Mouse (Mus musculus) liver (tissue): ENCODE measurements at regions not wholly inside any gene's neighbourhood (a gene's known extent, or its start where the extent isn't known, plus 50 kb on each side); places are given as distances from the start of the nearest gene placed in this dataset.

Experiments used
- DNase-seq: peaks from one replicate; pipeline ENCODE4 v3.0.0-alpha.2; 2020; ENCODE audit warnings: mixed read lengths

- DNase-seq = no peak
These were observed 191.4 kb upstream of the Sox2 start for GRCm38 (mm10) chr3:34458766-34459165.

- no peak for DNase-seq
These were observed 192.4 kb upstream of the Sox2 start for GRCm38 (mm10) chr3:34457821-34458220.

GRCm38 (mm10) chr3:34456488-34457433 is 193.4 kb upstream of the Sox2 start:
- peak; percentile 14 for DNase-seq

GRCm38 (mm10) chr3:34454026-34454624 is 196.1 kb upstream of the Sox2 start:
- DNase-seq = no peak

- no peak for DNase-seq
These were observed 204.9 kb upstream of the Sox2 start for GRCm38 (mm10) chr3:34445354-34445753.

- no peak for DNase-seq
These were observed 205.4 kb upstream of the Sox2 start for GRCm38 (mm10) chr3:34444802-34445201.

GRCm38 (mm10) chr3:34443731-34444628 is 206.2 kb upstream of the Sox2 start:
- no peak for DNase-seq

GRCm38 (mm10) chr3:34443307-34443706 is 206.9 kb upstream of the Sox2 start:
- DNase-seq = no peak

- no peak for DNase-seq
These were observed 208.4 kb upstream of the Sox2 start for GRCm38 (mm10) chr3:34441792-34442191.

GRCm38 (mm10) chr3:34441266-34441665 is 208.9 kb upstream of the Sox2 start:
- no peak for DNase-seq

GRCm38 (mm10) chr3:34434901-34435300 is 215.3 kb upstream of the Sox2 start:
- DNase-seq = no peak

- no peak for DNase-seq
These were observed 222.2 kb upstream of the Sox2 start for GRCm38 (mm10) chr3:34427967-34428366.

- no peak for DNase-seq
These were observed 222.7 kb upstream of the Sox2 start for GRCm38 (mm10) chr3:34427495-34427894.

GRCm38 (mm10) chr3:34426955-34427354 is 223.2 kb upstream of the Sox2 start:
- no peak for DNase-seq

GRCm38 (mm10) chr3:34411915-34412306 is 238.3 kb upstream of the Sox2 start:
- no peak for DNase-seq

- DNase-seq = no peak
These were observed 238.9 kb upstream of the Sox2 start for GRCm38 (mm10) chr3:34411142-34411914.

- DNase-seq = no peak
These were observed 246.6 kb upstream of the Sox2 start for GRCm38 (mm10) chr3:34403586-34403985.

GRCm38 (mm10) chr3:34391275-34391674 is 258.9 kb upstream of the Sox2 start:
- no peak for DNase-seq

GRCm38 (mm10) chr3:34384965-34385505 is 265.2 kb upstream of the Sox2 start:
- no peak for DNase-seq

- DNase-seq = no peak
These were observed 272.3 kb upstream of the Sox2 start for GRCm38 (mm10) chr3:34377913-34378312.

GRCm38 (mm10) chr3:34377329-34377728 is 272.9 kb upstream of the Sox2 start:
- DNase-seq = no peak

- DNase-seq = no peak
These were observed 278.8 kb upstream of the Sox2 start for GRCm38 (mm10) chr3:34371418-34371817.
